Mouse (Mus musculus): ENCODE measurements around the gene Tpm1. TPM values are rescaled to one million over a fixed set of nuclear protein-coding genes. Genes with fewer than 3 reads are reported as not detected.

The Tpm1 gene
- polyA plus RNA-seq, 1 experiment = 110 TPM

DNA sequence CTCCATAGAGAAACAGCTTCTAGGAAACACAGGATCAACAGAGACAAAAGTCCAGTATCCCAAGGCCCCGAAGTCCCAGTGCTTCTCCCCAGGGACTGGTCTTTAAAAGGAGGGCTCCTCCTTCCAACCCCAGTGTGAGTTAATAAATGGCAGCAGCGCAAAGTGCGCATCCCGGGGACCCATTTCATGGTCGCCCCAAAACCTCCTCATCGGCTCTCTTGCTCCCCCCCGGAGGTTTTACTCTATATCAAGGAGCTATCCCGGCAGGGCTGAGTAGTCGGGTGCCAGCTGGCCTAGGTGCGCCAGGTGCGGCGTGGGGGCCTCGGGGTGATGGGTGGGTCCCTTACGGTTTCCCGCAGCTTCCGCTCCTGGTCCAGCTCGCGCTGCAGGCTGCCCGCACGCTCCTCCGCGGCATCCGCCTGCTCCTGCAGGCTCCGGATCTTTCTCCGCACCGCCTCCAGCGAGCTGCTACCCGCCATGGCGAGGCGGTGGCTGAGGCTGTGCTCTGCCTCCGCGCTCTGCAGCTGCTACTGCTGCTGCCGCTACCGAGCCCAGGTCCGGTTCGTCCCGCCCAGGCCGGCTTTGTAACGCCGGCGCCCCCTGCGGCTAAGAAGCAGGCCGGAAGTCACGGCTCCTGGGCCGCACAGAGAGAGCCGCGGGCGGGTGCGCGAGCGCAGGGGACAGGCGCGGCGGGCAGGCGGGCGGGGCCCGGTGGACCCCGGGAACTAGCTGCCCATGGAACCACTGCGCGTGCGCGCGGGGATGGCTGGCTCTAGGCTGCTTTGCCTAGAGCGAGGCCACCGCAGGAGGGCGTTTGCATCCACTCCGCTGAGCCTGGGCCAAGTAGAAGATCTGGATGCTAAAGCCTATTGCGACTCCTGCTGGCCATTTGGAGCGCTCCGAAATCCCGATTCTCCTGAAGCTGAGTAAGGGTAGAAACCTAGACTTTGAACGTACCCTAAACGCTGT lies 5.7 kb downstream of the Tpm1 start:
- Histone ChIP-seq H3K4me1 (ENCODE audit: control insufficient read depth, insufficient read depth, low read length) (peaks cover 16% of the 10 kb centered on the region), H3K27me3 (replicated peaks; ENCODE audit: control insufficient read depth, insufficient read depth, low read length) (no peaks in the 10 kb centered on the region), H3K27ac (ENCODE audit: insufficient read depth, low read depth, low read length) (peak overlapping the region; percentile 79), H3K36me3 (ENCODE audit: control insufficient read depth, insufficient read depth, low read length) (no peaks in the 10 kb centered on the region), H3K4me3 (ENCODE audit: insufficient read depth, low read depth, low read length) (peak overlapping the region; percentile 84)
- TF ChIP-seq POLR2A (IDR thresholded peaks at IDR 0.05; ENCODE audit: low read depth, low read length) (peak; percentile 70), CTCF (conservative IDR thresholded peaks at IDR 0.05; ENCODE audit: insufficient read depth, insufficient read length, low read depth, low read length) (peak; percentile 98)
- under 1% methylated on average over 73 of the region's 73 CpGs for WGBS
- peak; percentile 100 for DNase-seq

DNA sequence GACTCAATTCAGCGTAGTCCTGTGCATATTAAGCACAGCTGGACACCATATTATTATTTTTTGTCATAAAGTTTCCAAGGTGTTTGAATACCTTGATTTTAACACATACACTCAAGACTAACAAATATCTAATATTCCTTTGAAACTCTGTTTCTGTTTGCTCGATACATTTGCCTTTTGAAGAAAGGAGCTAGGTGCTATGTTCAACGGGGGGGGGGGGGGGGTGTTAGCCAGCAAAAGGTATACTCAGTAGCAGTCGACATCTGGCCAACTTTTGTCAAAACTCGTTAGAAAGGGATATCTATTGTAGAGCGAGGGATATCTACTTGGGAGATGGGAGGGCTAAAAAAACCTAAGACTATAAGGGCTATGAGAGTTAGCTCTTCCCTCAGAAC lies 6.4 kb downstream of the Tpm1 start:
- no peak for TF ChIP-seq POLR2A (IDR thresholded peaks at IDR 0.05; ENCODE audit: low read depth, low read length)
- TF ChIP-seq CTCF (conservative IDR thresholded peaks at IDR 0.05; ENCODE audit: insufficient read depth, insufficient read length, low read depth, low read length) = no peak
- DNase-seq = no peak
- H3K27me3 ChIP-seq (replicated peaks; ENCODE audit: control insufficient read depth, insufficient read depth, low read length) = no peaks in the 10 kb centered on the region
- peak overlapping the region; percentile 79; the same call in 1 of the 2 replicates for H3K27ac ChIP-seq (ENCODE audit: insufficient read depth, low read depth, low read length)
- peak overlapping the region; percentile 84 for H3K4me3 ChIP-seq (ENCODE audit: insufficient read depth, low read depth, low read length)
- H3K4me1 ChIP-seq (ENCODE audit: control insufficient read depth, insufficient read depth, low read length) = peaks cover 15% of the 10 kb centered on the region
- WGBS = 20% methylated on average over 6 of the region's 6 CpGs
- no peaks in the 10 kb centered on the region for H3K36me3 ChIP-seq (ENCODE audit: control insufficient read depth, insufficient read depth, low read length)

DNA sequence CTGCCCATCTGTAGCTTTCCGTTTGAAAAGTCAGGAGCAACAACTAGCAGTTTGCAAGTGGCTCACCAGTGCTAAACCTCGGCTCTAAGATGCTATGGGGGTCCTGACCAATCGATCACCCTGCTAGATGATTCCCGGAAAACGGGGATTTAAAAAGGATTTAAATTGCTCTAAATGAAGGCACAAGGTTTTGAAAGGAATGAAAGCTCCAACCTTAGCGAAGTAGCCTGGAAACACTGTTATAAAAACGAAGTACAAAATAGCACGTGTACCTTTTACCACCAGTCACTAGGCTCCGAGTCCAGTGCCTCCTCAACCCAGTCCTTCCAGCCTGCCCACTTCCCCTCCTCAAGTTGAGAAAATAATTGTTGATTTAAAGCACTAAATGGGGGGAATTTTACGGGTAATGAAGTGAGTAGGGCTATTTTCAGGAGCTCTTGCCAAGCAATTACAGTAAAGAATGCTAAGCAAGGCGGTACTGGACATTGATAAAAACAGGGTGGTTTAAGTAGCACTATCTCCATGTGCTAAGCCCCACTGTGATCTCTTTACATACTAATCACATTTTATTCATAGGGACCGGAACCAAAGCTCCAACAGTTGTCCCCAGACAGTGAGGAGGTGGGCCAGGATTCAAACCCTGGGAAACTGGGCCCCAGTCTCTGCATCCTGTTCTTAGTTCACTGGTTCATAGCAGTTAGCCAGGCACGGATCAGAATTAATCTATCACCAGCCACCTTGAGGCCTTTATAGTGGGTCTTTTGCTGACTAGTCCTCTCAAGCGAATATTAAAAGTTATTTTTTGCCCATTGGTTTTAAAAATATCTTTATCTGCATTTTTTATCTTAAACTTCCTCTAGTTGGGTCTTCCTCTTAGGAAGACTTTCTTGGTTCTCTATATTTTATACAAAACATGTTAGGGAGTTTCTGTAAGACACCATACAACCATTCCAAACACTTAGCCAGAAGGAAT lies 7.1 kb downstream of the Tpm1 start:
- H3K27ac ChIP-seq (ENCODE audit: insufficient read depth, low read depth, low read length) = peak overlapping the region; percentile 77
- H3K4me1 ChIP-seq (ENCODE audit: control insufficient read depth, insufficient read depth, low read length) = peaks cover 17% of the 10 kb centered on the region
- peak overlapping the region; percentile 17 for H3K4me3 ChIP-seq (ENCODE audit: insufficient read depth, low read depth, low read length)

DNA sequence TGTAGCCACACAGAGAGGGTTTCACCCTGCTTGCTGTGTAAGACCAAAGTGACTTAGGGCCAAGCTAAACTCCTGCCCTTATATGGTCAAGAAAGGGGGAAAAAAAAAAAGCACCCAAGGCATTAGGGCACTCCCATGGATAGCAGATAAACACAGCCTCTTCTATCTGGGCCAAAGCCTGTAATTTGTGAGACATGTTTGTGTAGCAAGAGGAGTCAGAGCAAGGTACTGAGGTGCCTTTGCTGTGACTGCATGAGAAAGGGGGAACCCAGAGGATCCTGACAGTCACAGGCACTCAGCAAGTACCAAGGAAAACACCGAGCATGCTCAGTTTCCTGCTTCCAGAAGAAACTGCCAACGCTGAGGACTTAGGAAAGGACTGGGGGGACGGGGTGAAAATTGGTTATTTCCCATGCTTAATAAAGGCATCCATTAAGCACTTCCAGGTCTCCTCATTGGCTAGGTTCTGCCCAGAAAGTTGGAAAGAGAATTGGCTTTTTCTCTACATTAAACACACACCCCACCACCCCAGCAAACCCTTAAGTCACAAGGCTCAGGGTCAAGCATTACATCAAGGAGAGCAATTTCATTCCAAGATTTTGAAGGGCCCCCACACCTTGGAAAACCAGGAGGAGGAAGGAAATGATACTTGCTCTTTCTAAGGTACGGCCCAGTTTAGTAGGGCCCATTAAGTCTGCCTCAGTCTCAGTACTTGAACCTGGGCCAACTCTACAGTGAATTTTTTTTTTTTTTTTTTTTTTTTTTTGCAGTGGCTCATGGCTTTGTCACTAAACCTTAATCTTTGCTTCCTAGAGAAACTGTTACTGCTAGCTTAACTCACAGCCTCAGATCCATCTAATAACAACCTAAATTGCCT lies 8.0 kb downstream of the Tpm1 start:
- Histone ChIP-seq H3K4me1 (ENCODE audit: control insufficient read depth, insufficient read depth, low read length) (peaks cover 20% of the 10 kb centered on the region), H3K27me3 (replicated peaks; ENCODE audit: control insufficient read depth, insufficient read depth, low read length) (no peaks in the 10 kb centered on the region), H3K36me3 (ENCODE audit: control insufficient read depth, insufficient read depth, low read length) (no peaks in the 10 kb centered on the region), H3K27ac (ENCODE audit: insufficient read depth, low read depth, low read length) (peak overlapping the region; percentile 77), H3K4me3 (ENCODE audit: insufficient read depth, low read depth, low read length) (no peak overlapping the region; the same call in 1 of the 2 replicates)
- no peak for TF ChIP-seq POLR2A (IDR thresholded peaks at IDR 0.05; ENCODE audit: low read depth, low read length)
- no peak for TF ChIP-seq CTCF (conservative IDR thresholded peaks at IDR 0.05; ENCODE audit: insufficient read depth, insufficient read length, low read depth, low read length)
- 19% methylated on average over 4 of the region's 4 CpGs for WGBS
- DNase-seq = peak; percentile 41

More for the DNA sequence above, 7.1 kb downstream of the Tpm1 start:
- TF ChIP-seq CTCF (conservative IDR thresholded peaks at IDR 0.05; ENCODE audit: insufficient read depth, insufficient read length, low read depth, low read length) (no peak), POLR2A (IDR thresholded peaks at IDR 0.05; ENCODE audit: low read depth, low read length) (no peak)
- H3K27me3 ChIP-seq (replicated peaks; ENCODE audit: control insufficient read depth, insufficient read depth, low read length) = no peaks in the 10 kb centered on the region
- WGBS = 38% methylated on average over 14 of the region's 14 CpGs
- no peaks in the 10 kb centered on the region for H3K36me3 ChIP-seq (ENCODE audit: control insufficient read depth, insufficient read depth, low read length)
- DNase-seq = no peak

DNA sequence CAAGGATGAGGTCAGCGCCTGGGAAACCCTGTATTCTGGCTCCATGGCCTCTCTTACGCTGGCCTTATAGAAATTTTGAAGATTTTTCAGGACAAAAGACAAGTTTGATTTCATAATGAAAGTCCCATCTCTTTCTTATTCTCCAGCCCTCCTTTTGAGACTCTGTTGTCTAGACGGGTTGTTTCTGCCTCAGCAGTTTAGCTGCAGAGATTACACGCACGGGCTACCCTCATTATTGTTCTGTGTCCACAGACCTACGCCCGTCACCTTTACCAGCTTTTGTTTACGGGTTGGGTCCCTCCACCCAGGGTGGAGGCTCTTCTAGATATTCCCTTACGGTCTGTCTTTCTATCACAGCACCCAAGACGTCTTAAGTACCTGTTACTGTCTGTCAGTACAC lies 9.3 kb downstream of the Tpm1 start:
- 73% methylated on average over 10 of the region's 10 CpGs for WGBS
- DNase-seq = no peak
- Histone ChIP-seq H3K36me3 (ENCODE audit: control insufficient read depth, insufficient read depth, low read length) (peaks cover 3% of the 10 kb centered on the region), H3K4me3 (ENCODE audit: insufficient read depth, low read depth, low read length) (no peak overlapping the region), H3K27ac (ENCODE audit: insufficient read depth, low read depth, low read length) (no peak overlapping the region), H3K27me3 (replicated peaks; ENCODE audit: control insufficient read depth, insufficient read depth, low read length) (no peaks in the 10 kb centered on the region), H3K4me1 (ENCODE audit: control insufficient read depth, insufficient read depth, low read length) (peaks cover 20% of the 10 kb centered on the region)
- no peak for TF ChIP-seq POLR2A (IDR thresholded peaks at IDR 0.05; ENCODE audit: low read depth, low read length)
- no peak for TF ChIP-seq CTCF (conservative IDR thresholded peaks at IDR 0.05; ENCODE audit: insufficient read depth, insufficient read length, low read depth, low read length)

DNA sequence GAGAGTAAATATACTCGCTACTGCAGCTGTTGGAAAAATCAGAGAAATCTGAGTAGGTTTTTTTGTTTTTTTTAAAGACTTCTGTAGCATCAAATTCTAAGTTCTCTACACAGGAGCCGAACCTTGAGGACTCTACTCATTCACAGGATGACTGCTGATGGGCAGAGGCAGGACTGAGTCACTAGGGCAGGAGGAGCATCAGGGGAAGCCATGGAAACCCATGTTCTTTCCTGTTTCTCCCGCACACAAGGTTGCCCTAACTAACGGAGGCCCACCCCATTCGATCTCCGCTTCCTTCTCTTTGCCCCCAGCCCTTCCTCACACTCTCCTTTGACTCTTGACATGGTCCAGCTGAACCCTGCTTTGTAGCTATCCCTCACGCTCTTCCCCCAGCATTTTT lies 10.5 kb downstream of the Tpm1 start:
- peaks cover 4% of the 10 kb centered on the region for H3K36me3 ChIP-seq (ENCODE audit: control insufficient read depth, insufficient read depth, low read length)
- TF ChIP-seq POLR2A (IDR thresholded peaks at IDR 0.05; ENCODE audit: low read depth, low read length) = no peak
- no peak for TF ChIP-seq CTCF (conservative IDR thresholded peaks at IDR 0.05; ENCODE audit: insufficient read depth, insufficient read length, low read depth, low read length)
- H3K4me3 ChIP-seq (ENCODE audit: insufficient read depth, low read depth, low read length) = no peak overlapping the region
- H3K27ac ChIP-seq (ENCODE audit: insufficient read depth, low read depth, low read length) = no peak overlapping the region
- peaks cover 20% of the 10 kb centered on the region for H3K4me1 ChIP-seq (ENCODE audit: control insufficient read depth, insufficient read depth, low read length)
- H3K27me3 ChIP-seq (replicated peaks; ENCODE audit: control insufficient read depth, insufficient read depth, low read length) = no peaks in the 10 kb centered on the region
- WGBS = 71% methylated on average over 7 of the region's 7 CpGs
- DNase-seq = no peak
